Comparison of ENCODE assay signal across 14 mouse cellular contexts in the genomic region with DNA sequence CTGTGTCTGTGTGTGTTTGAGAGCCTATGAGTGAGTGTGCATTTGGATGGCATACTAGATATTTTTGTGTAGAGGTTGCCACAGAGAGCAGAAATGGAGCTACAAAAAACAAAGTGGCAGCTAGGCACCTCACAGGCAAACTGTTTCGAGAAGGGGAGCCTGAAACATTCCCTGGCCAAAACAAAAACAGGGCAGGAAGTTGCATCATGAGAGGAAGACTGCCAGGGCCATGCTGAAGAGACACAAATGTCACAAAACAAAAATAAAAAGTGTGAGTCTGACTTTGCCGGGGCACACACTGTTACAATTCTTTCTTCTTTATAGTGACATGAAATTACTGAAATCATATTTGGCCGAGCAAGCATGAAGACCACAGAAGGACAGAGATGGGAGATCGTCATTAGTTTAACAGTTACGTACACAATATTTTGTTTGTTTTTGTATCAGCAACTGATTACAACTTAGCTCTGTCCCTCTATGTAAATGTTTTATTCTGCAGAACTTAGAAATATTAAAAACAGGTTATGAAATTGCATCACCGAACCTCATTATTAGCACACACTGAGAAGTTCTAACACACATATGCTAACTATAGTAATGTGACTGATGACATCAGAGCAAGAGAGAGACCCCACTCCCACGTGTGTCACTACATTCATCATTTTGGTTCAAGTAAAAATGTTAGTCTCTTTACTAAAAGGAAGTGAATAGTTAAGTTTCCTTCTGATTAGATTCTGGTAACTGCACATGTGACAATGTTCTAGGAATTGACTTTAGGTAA.
A peak's percentile ranks its signal among the peaks of the same experiment; 100 is the strongest.
DNase-seq lines count a peak whose midpoint lies in the region; TF ChIP-seq lines count a peak whose summit lies in the region.
"Had no signal": no experiment of that assay in that cellular context is flagged by ENCODE, and none has a peak within 500 bp of the region (broad histone marks: within the 10 kb centered on the region; RNA-seq: fewer than 3 reads in every experiment).

No protein-coding gene starts in this region.

- no peaks in the 10 kb centered on the region for H3K27me3 ChIP-seq in thymus, adult 2 months (ENCODE audit: control insufficient read depth, insufficient read depth, low read length)
- H3K27me3 ChIP-seq: embryonic facial prominence, embryonic 13.5 days had no signal

- H3K36me3 ChIP-seq in thymus, adult 2 months (ENCODE audit: control insufficient read depth, insufficient read depth, low read length): no peaks in the 10 kb centered on the region
- H3K36me3 ChIP-seq: embryonic facial prominence, embryonic 13.5 days; limb, embryonic 10.5 days; liver, embryonic 15.5 days; neural tube, embryonic 13.5 days had no signal

- H3K4me1 ChIP-seq in thymus, adult 2 months (replicated peaks; ENCODE audit: control insufficient read depth, insufficient read depth, low read length): peaks cover 4% of the 10 kb centered on the region
- H3K4me1 ChIP-seq: liver, embryonic 15.5 days had no signal

- intact Hi-C loops in heart, postnatal 36 days (cut with DNase I): loop anchor here (5.0 kb wide), 2 partner anchors 51 to 131 kb away; no protein-coding TSS in a partner anchor

- no peak overlapping the region for H3K4me3 ChIP-seq in thymus, adult 2 months (ENCODE audit: control insufficient read depth, insufficient read depth, low read length)
- H3K4me3 ChIP-seq: embryonic facial prominence, embryonic 13.5 days; limb, embryonic 10.5 days; liver, embryonic 15.5 days; neural tube, embryonic 13.5 days had no signal

- no peak overlapping the region for H3K27ac ChIP-seq in thymus, adult 2 months (ENCODE audit: control insufficient read depth, insufficient read depth, low read length)
- H3K27ac ChIP-seq: embryonic facial prominence, embryonic 13.5 days; limb, embryonic 10.5 days; neural tube, embryonic 13.5 days had no signal

- TF ChIP-seq CTCF in thymus, adult 2 months (IDR thresholded peaks at IDR 0.05; ENCODE audit: borderline replicate concordance, control insufficient read depth, extremely low read depth, insufficient read depth, low read length, poor library complexity): no peak

- peak; percentile 65 for DNase-seq in gastrocnemius, adult 18-20 months (ENCODE audit: low spot score)
- no peak for DNase-seq in gastrocnemius, adult 8-10 months (ENCODE audit: low spot score in 2 of 2)
- DNase-seq in kidney, postnatal 25 days: peak; percentile 38 to 48
- no peak for DNase-seq in kidney, postnatal 4 days
- peak; percentile 60 for DNase-seq in NIH3T3 (ENCODE audit: low read depth)
- DNase-seq in heart, postnatal 36 days: peak; percentile 54 to 65
- no peak for DNase-seq in thymus, adult 2 months
- DNase-seq in thymus, adult 18-20 months: no peak
- DNase-seq: cerebellum, adult 2 months; thymus, postnatal 14 days had no signal

- TF ChIP-seq POLR2A in thymus, adult 2 months (IDR thresholded peaks at IDR 0.05; ENCODE audit: control insufficient read depth, extremely low read depth, insufficient read depth, low read length, poor library complexity): no peak

- 76% methylated on average over 7 of the region's 7 CpGs for WGBS in thymus, adult 2 months

Comparison
In these comparisons a context has a peak if more than half of its experiments do, and no peak if none do; other contexts are left out.
1. DNase-seq: peak in gastrocnemius, adult 18-20 months (single experiment), kidney, postnatal 25 days (2 of 2), NIH3T3 (single experiment) and heart, postnatal 36 days (2 of 2); none in gastrocnemius, adult 8-10 months (0 of 2), kidney, postnatal 4 days (0 of 2), thymus, adult 2 months (single experiment) and thymus, adult 18-20 months (0 of 2).